Mouse (Mus musculus) E14TG2a.4 (cell line): ENCODE data around the gene Apod.

ENCODE experiments used
- CTCF ChIP-seq: conservative IDR thresholded peaks from 2 replicates; pipeline ENCODE4 v1.5.1; 2014; ENCODE audit warnings: low read length
- NANOG ChIP-seq: IDR thresholded peaks from 2 replicates; pipeline ENCODE4 v1.6.1; 2014; ENCODE audit warnings: borderline replicate concordance, low read length, mixed read lengths
- POU5F1 ChIP-seq: IDR thresholded peaks from 2 replicates; pipeline ENCODE4 v1.6.1; 2014; ENCODE audit warnings: low read length, borderline replicate concordance

DNA sequence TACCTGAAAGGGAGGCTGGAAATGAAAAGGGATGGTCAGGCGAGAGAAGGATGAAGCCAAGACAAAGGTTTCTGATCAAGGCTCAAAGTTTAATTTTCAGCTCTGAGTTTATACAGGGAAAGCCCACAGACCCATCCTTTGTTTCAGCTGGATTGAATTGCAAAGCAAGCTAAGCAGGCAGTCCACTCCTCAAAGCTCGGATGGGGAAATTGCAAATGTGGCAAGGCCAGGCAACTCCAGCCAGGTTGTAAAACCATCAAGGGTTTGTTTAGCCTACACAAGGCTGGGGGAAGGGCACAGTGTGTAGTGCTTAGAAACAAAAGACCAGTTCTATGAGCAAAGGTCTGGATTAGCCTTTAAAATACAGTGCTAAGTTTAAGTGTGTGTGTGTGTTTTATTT is 28.4 kb upstream of the Apod start:
- TF ChIP-seq CTCF (no peak), POU5F1 (no peak; the same call in 1 of the 2 replicates), NANOG (no peak; the same call in 1 of the 2 replicates)
